Mouse (Mus musculus) lung, postnatal 10 days (tissue): ENCODE data around the gene Spef1.

Source experiments
- DNase-seq: peaks from one replicate; pipeline ENCODE4 v3.0.0; 2021

Spef1 gene

DNA sequence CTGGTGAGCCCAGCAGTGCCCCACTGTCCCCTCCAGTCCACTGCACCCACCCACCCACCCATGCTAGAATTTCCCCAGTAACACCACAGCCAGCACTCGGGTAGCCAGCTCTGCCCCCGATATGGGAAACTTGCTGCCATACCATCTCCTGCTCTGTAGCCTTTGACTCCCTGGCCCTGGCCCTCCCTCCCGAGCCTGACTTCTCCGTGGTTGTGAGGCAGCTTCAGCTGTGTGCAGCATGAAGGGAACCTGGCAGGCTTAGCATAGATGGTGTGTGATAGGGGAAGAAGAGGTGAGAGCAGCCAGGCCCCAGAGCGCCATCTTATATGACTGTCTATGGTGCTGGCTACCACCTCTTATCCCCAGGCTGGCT, 46.6 kb downstream of the Spef1 start:
- DNase-seq: no peak

DNA sequence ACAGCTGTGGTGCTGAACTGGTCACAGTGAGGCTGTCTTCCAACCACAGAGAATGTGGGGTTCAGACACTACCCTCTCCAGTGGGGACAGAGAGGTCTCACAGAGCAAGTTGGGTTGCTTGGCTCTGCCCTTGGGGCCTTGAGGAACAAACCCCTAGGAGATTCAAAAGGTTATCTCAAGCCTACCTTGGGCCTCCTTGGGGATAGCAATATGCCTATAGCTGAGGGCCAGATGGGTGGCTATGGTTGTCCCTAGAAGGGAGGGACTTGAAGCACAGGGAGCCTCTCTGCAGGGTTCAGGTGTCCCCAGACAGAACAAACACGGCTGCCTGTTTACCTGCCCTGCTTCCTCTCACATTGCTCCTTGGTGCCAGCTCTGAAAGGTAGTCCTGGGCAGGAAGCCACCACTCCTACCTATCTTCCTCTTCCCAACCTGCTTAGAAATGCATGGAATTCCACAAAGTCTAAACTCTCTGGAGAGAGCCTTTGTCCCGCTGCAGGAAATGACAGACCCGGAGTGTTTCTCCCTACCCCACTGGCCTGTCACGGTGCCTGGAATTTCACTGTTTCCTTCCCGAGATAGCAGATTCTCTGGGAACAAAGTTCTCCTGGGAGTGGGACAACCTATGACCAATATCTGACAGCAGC, 47.1 kb downstream of the Spef1 start:
- DNase-seq: peak; percentile 62

DNA sequence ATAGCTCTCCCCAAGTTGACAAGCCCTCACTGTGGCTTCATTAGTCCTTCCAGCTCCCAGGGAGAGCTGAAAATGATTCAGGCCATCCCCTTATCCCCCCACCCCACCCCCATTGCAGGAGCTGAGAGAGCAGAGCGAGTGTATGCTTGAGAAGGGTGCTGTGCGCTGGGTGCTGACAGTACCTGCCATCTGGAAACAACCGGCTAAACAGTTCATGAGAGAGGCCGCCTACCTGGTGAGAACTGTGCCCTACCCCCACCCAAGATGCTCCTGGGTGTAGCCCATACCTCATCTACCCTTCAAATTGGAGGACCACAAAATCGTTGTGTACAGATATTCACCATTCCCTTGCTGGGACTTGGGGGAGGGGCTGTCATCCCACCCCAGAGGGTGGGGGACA, 47.8 kb downstream of the Spef1 start:
- DNase-seq: no peak

DNA sequence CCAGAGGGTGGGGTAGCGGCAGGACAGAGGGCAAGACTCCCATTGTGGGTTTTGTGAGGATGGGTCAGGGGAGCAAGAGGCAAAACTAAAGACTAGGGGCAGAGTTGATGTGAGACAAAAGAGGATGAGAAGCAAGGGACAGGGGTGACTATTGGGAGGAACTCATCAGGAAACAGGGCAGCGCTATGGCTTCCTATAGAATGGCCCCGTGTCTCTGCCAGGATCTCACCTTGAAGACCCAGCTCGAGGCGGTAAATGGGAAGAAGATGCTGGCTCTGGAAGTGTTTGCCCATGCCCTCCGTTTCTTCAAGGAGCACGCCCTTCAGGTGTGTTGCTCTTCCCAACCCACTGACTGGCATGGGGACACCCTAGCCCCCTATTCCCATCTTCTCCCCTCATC, 48.3 kb downstream of the Spef1 start:
- DNase-seq: no peak

DNA sequence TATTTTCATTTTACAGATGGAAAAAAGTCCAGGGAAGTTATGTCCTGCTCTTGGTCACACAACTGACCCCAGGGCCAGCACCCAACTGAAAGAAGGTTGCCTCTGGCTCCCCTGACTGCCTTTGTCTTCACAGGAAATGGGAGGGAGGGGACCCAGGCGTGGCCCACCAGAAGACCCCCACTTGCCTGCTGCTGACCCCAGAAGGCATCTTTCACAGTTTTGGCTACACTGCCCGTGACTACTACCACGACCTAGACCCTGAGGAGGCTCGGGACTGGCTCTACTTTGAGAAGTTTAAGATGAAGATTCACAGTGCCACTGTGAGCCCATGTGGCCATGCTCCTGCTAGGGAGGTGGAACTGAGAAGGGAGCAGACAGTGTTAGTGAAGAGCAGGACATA, 48.8 kb downstream of the Spef1 start:
- no peak for DNase-seq

DNA sequence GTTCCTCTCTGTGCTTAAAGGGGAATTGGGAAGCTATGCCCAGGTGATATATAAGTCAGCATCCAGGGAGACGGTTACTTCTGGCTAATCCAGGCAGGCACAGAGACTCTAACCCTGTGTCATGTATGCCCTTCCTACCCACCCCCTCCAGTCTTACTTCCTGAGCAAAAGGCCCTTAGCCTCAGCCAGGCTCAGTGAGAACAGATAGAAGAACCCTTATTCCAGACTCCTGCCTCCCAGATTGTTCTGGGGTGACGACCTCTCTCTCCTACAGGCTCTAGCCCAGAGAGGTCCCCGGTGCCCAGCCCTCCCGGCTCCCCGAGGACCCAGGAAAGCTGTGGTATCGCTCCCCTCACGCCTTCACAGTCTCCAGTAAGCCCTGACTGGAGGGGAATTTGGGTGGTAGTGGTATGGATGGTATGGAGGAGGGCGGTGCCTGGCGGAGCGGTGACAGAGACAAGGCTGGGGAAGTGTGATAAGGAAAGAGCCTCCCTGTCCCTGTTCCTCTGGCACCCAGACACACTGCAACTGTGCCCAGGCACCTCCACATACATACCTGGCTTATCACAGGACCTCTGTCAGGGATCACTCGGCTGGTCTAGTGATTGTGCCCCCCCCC, 51.5 kb downstream of the Spef1 start:
- no peak for DNase-seq

DNA sequence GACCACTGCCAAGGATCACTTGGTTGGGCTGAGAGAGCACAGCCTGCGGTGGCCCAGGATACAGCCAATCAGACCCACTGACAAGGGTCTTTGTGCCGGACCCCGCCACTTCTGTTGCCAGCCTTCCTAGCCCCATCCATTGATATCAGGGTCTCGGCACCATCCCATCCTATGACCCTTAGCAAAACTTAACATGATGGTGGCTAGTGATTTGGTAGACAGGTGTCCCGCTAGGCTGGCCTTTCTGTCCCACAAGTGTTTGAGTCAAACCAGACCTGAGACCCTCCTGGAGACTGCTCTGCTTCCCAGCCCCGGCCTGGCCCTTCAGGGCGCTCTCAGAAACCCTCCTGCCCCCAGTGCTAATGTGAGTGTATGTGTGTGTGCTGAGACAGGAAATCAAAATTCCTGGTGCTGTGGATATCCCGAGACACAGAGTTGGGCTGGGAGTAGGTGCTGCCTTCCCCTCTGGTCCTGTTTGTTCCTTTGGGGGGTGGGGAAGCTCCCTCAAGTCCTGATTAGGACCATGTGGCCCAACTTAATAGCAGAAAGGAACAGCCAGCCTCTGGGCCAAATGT, 52.2 kb downstream of the Spef1 start:
- DNase-seq: no peak

DNA sequence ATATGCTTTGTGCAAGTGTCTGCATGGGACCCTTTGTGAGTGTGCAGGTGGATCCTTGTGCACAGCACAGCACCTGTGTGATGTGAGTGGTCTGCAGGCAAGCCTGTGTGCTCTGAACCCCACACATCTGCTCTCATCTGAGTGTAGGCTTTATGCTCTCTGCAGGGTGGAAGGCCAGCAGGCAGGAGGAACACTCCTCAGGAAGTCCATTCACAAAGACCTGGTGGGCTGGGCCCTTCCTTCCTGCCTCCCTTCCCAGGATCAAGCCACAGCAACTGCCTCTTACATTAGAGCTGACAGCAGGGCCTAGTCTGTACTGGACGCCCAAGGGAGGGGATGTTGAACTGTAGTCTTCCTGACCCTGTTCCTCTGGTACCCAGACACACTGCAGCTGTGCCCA, 52.7 kb downstream of the Spef1 start:
- DNase-seq: peak; percentile 77

DNA sequence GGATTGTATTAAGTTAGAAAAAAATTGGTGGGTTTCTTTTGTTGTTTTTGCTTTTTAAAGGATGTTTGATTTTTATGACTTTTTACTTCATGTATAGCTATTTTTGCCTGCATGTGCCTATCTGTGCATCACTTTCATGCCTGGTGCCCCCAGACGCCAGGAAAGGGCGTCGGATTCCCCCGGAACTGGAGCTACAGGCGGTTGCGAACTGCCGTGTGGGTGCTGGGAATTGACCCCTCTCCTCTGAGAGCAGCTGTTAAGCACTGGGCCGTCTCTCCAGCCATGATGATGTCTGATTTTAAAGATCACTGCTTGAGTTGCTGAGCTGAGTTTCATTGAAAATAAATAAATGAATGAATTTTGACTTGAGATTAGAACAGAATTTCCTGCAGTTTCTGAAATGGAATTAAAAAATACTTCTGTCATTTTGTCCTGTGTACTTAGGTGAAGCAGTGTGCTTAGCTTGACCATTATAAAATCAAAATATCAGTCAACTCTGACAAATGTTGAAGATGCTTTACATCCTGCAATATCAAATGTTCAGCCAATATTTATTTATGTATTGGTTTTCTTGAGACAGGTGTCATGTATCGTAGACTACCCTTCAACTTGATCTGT, 54.0 kb downstream of the Spef1 start, which contains the start of gene Gm11037:
Gene Gm11037 (plus strand): TSS at position 568 of the 618 bp plus-strand sequence.
- no peak for DNase-seq

DNA sequence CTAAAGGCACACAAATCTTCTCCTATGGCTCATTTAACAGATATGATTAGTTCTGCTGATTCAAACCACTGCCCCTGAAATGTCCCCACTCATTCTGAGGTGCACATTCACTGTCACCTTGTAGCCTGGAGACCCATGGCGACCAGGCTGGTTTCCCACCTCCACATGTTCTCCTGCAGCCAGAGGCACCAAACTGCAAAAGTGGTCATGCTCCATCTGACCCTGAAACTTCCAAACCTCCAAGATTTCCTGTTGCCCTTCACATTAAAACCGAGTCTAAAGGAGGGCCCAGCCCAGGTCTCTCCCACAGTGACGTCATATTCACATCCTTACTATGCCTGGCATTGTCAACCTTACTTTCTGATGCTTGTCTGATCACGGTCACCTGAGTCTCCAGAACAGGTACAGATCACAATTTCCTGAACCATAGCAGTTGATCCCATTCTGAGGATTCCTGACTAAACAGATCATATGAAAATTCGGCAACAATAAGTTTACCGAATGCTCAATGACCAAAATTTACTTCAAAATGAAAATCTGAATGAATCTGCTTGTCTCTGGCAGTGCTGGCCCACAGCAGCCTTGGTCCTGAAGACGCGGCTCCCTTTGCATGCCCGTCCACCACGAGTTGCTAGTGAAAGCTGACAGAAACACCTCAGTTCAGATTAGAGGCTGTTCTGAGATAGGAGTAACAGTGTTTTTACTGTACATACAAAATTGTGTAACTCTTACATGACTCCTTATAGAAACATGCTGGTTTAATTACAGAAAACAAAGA, 54.8 kb downstream of the Spef1 start:
- DNase-seq: no peak

DNA sequence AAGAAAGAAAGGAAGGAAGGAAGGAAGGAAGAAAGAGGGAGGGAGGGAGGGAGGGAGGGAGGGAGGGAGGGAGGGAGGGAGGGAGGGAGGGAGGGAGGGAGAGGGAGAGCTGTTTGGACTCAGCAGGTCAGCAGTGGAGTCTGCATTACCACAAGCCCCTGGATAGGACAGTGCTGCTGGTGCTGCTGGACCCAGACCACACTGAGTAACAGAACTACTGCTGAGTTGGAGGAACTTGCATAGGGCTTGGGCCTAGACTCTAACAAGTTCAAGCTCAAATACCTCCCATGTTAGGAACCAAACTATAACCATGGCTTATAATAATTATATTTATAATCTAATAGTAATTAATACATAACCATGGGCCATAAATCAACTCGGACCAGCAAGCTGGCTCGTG, 56.2 kb downstream of the Spef1 start:
- DNase-seq: no peak

DNA sequence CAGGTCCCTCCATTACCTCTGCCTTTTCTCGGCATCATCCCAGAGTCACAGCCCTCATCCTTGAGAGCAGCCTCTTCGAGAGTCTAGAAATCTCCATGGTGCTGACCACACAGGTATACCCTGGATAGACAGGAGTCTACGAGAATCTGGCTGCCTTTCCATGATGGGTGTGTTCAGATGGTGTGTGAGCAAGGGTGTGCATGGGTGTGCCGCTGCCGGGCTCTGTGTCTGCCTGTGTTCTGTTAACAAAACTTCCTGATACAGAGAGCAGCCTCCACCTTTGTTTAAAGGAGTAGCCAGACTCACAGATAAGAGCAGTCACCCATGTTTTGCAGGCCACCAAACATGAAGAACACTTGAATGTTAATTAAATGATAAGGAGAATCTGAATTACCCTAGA, 57.2 kb downstream of the Spef1 start:
- DNase-seq: peak; percentile 45

DNA sequence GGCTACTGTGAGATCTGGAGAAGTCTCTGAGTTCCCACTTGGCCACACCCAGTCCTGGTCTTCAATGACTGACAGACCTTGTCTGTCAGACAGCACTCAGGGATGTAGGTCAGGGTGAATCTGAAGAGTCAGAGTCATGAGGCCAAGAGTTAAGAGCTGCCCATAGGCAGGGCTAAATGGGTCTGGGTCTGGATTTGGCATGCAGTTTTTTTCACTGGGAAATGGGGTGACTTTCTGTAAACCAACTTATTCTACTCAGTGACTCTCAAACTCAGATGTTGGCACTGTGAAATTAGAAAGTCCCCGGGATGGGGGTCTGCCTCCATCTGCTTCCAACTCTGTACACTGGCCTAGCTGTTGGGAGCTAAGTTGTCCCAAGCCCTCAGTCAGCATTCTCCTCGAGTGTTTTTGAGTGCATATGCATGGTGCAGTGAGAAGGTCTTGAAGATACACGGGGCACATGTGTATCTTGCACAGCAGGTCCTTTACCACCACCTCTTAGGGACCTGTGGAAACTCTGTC, 58.4 kb downstream of the Spef1 start:
- no peak for DNase-seq

DNA sequence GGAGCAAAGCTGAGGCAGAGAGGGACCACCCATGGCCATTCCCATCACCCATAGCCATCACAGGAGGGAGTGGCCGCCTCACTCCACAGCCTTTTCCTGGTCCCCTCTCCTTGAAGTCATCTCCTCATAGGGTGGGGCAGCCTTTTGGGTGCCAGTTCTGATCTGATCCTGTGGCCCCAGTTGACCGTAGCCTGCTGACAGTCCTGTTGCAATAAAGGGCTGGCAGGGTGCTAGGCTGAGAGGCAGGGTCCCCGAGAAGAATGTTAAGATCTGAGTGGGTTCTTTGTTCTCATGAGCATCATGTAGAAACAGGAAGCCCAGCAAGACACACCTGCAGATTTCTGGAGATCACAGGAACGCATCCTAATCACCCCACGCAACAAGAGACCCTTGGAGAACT, 58.9 kb downstream of the Spef1 start:
- no peak for DNase-seq

DNA sequence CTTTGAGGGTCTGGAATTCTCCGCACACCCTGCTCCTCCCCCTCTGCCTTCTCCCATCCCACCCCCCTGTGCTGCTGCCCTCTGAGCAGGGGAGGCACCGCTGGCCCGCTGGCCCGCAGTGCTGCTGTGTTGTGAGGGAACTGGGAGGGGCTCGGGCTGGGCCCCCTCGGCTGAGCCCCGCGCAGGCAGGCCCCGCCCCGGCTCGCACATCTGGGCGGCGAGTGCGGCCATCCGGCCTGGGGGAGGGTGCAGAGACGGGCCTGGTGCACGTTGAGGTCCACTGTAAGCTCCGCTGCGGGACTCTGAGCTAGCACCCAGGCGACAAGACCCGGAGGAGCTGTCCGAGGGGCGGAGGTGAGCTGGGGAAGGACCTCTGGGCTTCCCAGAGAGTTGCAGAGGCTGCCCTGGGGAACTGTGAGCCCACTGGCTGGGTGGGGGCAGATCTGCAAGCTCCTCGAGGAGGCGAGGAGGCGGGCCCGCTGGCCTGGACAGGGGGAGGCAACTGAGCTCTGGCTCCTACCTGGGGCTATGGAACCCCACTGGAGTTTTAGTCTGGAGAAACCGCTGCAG, 59.8 kb downstream of the Spef1 start, which contains the start of gene Hspa12b:
Gene Hspa12b (plus strand): TSS at position 120 of the 570 bp plus-strand sequence.
- DNase-seq: peak; percentile 84

DNA sequence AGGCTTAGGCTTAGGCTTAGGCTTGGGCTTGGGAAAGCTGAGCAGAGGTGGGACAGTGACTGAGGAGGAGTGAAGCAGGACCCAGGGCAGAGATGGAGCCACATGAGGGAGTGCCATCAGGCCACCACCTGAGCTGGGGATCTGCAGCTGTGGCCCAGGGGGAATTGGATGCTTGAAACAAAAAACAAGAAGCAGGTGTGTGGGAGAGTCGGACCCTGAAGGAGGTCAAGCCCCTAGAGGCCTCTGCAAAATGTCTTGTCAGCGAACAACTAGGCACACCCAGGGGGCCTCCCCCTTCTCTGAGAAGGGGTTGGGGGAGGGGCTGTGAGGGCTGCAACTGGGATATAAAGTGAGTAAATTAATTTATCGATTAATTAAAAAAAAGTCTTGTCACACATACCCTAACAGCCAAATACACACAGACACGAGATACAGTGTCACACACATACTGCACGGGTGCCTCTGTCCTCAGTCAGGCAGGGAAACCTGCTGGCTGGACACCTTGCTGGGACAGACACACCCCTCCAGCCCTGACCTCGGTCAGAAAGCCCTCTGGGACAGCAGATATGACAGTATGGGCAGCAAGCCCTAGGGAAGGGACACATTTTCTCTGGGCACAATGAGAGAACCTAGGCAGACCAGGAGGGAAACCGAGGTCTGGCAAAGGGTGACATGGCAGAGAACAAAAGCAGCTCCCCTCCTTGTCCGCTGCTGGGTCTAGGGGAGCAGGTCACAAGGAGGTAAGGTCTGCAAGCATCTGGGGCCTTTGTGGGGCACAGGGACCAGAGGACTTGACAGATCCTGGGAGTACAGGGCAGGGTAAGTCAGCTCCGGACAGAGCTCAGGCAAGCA, 60.9 kb downstream of the Spef1 start:
- DNase-seq: no peak

DNA sequence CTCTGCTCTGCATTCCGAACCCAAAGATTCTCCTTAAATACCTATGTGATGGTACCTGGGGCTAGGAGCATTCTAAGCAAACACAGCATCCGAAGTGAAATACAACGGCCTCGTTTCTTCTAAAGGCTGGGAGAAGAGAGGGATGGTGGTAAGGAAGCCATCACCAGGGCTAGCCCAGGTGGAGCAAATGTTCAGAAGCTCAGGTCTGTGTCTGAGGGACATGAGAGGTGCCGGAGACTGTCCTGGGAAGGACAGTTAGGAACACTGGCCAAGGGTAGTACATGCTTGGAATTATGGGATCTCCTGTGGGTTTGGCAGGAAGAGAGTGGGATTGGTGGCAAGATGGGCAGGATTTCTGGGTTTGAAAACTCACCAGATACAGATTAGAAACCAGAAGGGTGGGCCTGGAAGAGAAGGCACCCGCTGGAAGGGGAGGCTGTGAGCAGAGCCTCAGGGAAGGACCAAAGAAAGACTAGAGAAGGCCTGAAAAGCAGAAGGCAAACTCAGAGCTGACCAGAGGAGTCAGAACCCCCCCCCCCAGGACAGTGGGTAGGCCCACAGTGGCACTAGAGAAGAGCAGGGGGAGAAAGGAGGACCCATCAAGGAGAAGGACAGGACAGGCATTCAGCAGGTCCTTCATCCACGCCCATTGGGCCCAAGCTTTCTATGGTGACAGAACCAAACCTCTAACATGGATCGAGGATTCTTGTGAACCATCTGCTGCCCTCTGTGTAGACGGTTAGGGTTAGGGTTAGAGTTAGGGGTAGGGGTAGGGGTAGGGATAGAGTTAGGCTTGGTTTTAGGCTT, 61.7 kb downstream of the Spef1 start:
- DNase-seq: no peak

DNA sequence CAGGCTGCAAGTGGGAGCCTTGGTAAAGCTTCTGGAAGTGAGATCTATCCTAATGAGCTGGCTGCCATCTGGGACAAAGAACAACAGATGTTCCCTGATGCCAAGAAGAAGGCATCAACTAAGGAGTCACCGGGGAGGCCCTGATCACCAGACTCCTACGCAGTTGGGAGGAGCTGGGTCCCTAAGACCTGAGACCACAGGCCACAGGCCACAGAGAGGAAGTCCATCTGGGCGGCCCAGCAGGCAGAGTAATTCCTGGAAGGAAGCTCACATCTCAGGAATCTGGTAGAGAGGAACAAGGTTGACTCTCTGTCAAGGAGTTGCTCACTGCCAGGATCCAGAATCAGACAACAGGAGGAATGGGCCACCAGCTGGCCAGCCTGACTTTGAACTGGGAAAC, 62.9 kb downstream of the Spef1 start:
- DNase-seq: no peak
